Mouse (Mus musculus): ENCODE data around the gene Crim1.
"Not testable (repeated sequence)": the region's sequence is repeated elsewhere in the genome, so short reads cannot be mapped to it uniquely, and the experiment has no call there.

Crim1 gene

DNA sequence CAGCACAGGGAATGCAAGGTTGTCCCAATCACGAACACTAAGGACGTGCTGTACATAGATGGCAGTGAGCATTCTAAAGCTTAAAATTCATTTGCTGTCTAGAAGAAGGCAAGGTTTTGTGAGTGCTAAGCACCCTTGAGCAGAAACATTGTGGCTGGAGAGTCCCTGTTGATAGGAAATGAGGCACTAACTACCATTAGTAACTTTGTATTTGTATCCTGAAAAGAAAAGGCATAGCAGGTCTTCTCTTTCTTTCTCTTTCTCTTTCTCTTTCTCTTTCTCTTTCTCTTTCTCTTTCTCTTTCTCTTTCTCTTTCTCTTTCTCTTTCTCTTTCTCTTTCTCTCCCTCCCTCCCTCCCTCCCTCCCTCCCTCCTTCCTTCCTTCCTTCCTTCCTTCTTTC lies 53.5 kb downstream of the Crim1 start:
- DNase-seq: not testable (repeated sequence)

DNA sequence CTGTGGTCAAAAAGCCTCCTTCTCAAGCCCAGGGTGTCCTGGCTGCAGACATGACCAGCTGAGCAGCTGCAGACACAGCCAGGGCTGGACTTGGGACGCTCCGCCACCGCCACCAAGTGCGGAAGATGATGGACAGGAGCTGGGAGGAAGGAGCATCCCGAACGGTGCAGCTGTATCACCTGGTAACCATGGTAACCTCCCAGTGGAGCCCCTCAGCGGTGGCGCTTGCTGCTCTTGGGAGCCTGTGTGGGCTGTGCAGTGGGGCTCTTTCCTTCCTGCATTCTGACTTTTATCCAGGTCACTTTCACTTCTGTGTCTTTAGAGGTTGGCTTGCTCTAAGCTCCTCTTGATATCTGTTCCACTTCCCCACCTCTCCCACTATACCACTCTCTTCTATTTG lies 54.2 kb downstream of the Crim1 start:
- no peak for DNase-seq

DNA sequence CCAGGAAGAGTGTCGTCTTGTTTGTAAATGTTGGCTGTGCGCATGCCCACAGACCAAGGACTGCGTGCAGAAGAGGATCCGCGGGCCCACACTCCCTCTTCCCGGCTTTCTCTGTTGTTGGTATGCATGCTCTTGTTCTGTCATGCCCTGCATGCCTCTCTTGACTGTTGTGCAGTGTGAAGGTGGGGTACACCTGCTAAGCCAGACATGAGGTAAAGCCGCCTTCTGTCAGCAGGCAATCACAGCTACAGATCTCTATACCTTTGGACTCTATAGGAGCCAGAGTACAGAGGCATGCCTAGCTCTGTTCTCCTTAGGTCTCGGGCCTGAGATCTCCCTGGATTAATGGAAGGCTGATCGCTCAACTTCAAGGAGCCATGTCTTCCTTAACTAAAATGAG lies 55.7 kb downstream of the Crim1 start:
- DNase-seq: no peak

DNA sequence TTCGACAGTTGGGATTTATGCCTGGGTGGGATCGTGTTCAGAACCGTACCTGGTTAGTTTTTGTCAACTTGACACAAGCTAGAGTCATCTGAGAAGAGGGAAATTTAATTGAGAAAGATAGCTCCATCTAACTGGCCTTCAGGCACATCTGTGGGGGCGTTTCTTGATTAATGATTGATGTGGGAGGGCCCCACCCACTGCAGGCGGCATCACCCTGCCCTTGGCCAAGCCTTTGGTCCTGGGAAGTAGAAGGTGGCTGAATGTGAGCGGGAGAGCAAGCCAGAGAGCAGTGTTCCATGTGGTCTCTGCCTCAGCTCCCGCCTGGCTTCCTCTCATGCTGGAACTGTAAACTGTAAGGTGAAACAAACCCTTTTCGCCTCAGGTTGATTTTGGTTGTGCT lies 56.5 kb downstream of the Crim1 start:
- DNase-seq: no peak

DNA sequence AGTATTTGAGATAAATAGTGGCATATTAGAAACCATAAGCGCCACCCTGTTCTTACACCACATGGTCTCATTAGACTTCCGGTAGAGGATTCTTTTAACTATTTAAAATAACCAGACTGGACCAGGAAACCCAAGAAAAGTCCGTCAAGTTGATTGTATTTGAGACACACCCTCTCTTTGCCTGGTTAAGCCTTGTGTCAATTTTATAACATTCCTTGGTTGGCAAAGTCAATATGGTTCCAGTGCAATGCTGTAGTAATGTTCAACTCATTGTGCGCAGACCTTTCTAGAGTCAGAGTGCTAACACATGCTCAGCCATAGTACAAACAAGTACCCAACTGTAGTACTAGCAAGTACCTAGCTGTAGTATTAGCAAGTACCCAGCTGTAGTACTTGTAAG lies 61.6 kb downstream of the Crim1 start:
- no peak for DNase-seq

DNA sequence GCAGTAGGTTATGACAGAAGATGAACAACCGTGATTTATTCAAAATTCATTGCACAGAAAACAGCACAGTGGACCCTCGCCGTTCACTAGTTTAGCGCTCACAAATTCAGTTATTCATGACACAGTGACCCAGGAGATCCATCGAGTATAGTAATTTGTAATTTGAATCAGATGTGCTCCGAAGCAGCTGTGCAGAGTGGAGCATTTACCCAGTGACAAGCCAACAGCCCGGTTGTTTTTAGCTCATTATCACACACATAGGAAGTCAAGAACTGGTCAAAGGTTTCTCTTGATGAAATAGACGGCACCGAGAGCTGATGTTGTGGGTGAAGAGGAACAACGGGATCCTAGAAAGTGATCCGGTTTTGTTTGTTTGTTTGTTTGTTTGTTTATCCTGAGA lies 64.1 kb downstream of the Crim1 start:
- DNase-seq: no peak

DNA sequence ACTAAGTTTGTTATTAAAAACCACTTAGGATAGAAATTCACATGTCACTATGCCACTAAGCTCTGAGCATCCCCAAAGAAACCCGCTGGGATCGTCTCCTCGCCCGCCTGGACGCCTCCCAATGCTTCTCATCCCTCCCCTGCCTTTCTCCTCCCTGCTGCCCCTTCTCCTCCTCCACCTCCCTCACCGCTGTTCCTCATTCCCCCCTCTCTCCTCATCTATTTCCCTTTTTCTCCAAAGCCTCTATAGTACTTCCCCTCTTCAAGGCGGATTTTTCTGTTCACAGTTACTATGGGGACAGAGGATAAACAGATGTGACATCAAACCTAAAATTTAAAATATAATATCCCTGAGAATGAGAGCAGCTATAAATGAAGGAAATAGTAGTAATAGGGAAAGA lies 65.1 kb downstream of the Crim1 start:
- DNase-seq: no peak

DNA sequence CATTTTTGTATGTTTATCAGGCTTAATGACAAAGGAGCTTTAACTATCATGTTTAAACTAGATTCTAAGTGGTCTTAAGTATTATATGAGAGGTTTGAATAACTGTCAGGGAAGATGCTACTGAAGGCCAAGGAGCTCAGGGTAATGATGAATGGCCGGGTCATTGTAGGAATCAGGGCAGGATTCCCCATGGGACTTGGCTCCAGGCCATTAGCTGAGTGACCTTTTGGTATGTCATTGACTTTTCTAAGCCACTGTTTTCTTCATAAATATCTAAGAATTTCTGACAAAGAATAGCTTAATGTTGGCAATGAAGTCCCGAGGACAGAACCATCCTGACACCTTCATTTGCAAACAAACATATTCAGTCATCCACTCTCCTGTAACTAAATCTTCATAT lies 66.2 kb downstream of the Crim1 start:
- DNase-seq: no peak

DNA sequence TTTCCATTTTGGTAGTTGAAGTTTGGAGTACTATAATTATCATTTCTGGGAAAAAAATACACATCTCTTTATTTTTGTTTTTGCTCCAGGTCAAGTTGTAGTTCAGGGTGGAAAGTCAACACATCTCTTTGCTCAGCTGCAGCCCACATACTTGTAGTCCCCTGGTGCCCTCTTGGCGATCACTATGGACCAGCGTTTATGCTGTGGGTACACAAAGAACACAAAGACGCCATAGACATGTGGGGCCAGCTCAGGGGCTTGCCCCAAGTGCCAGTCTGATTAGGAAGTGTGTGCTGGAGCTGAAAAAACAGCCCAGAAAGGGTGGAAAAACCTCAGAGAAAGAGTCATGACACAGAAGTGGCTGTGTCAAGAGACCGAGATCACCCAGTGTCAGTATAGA lies 68.5 kb downstream of the Crim1 start:
- no peak for DNase-seq

DNA sequence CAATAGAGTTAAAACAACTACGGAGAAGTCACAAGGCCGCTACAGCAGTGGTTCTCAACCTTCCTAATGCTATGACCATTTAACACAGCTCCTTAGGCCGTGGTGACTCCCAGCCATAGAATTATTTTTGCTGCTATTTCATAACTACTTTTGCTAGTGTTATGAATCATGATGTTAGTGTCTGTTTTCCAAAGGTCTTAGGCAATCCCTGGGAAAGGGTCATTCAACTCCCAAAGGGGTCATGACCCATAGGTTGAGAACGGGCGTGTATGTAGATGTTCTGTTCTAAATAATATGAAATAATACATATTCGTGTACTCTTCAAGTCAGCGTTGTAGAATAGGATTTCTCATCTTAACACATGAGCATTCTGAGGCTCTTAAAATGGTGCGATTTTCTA lies 69.3 kb downstream of the Crim1 start:
- DNase-seq: no peak

DNA sequence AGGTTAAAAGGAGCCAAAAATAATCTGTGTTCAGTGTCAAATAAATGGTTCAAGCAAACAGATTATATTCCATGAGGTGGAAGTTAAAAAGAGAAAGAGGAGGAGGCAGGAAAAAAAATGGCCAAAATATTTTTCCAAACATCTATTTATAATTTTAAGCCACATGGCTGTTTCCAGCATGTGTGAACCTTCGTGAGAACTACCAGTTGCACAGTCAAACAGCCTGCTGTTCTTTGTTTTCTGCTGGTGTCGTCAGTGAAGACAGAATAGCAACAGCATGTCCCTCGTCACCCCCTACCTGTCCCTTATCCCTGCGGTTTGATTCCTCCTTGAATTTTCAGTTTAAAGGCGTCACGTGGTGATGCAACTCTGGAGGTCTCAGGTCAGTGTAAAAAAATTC lies 70.0 kb downstream of the Crim1 start:
- peak; percentile 62 for DNase-seq

DNA sequence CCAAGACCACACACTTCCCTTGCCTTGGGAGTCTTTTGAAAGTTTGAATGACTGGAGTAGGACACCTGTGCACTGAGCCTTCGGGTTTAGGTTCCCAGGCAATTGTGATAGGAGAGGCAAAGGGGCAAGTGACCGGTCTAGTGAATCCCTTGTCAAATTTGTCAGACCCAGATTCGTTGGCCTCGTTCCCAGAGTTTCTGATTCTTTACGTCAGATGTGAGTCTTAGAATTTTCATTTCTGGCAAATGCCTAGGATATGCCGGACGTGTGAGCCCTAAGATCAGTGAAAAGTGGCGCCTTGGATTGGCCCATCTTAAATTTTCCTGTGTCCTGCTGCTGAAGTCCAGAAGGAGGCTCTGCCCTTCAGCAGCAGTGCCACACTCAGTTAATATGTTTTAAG lies 71.7 kb downstream of the Crim1 start:
- no peak for DNase-seq

DNA sequence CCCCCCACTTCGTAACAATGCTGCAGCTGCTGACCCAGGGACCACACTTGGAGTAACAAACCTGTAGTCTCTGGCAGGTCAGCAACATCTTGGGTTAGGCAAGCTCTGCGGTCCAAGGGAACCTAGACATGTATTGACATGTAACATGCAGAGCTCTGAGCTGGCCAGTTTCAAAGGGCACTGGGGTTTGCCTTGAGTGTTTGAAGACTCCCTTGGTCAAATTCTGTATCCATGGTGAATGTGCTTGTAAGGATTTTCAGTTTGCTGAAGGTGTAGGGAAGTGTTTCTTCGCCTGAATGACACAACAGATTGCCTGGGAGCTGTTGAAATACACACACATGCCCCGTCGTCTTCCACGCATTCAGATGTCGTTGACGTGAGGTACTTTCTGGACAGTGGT lies 72.1 kb downstream of the Crim1 start:
- DNase-seq: no peak

DNA sequence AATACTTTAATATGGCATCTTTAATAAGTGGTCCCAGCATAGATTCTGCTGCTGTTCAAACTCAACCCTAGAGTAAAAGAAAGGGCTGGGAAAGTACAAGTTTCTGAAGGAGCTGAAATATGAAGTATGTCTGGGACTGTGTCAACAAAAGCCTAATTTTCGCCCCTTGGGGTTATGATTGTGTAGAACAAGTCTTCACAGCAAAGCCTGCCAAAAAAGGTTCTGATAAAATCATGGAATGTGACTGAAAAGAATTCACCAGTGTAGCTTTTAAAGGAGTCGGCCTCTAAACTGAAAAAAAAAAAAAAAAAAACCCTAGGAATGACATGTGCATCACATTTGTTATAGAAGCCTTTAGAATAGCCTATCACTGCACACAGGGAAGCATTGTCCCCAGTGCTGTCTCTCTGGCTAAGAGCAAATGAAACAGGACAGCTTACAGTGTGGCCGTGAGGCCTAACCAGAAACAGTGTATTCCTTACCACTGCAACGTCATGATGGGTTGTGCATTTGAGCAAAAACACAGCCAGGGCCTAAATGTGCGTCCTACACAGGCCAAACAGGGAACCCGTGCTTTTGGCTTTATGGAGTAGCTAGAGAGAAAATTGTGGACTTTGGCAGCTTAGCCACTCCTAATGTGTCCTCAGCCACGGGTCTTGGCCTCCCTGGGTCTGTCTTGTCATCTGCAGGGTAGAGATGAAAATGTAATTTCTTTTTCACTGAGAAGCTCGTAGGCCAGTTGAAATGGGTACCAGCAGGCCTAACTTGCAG lies 72.8 kb downstream of the Crim1 start:
- DNase-seq: no peak

DNA sequence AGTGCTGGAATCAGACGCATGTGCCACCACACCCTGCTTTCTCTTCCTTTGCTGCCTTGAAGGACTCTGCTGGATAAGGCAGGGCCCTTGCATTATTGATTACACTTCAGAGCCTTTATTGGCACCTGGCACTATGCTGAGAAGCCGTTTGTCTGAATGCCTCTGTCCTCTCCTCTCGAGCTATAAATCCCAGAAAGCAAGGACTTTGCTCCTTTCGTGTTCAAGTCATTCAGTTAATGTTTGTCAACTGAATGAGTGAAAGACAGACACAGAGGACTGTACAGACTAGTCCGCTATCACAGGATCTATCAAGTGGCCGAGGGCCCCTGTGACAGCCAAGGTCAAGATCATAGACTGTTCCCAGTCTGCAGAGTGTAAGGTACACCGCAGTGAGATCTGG lies 73.8 kb downstream of the Crim1 start:
- no peak for DNase-seq

DNA sequence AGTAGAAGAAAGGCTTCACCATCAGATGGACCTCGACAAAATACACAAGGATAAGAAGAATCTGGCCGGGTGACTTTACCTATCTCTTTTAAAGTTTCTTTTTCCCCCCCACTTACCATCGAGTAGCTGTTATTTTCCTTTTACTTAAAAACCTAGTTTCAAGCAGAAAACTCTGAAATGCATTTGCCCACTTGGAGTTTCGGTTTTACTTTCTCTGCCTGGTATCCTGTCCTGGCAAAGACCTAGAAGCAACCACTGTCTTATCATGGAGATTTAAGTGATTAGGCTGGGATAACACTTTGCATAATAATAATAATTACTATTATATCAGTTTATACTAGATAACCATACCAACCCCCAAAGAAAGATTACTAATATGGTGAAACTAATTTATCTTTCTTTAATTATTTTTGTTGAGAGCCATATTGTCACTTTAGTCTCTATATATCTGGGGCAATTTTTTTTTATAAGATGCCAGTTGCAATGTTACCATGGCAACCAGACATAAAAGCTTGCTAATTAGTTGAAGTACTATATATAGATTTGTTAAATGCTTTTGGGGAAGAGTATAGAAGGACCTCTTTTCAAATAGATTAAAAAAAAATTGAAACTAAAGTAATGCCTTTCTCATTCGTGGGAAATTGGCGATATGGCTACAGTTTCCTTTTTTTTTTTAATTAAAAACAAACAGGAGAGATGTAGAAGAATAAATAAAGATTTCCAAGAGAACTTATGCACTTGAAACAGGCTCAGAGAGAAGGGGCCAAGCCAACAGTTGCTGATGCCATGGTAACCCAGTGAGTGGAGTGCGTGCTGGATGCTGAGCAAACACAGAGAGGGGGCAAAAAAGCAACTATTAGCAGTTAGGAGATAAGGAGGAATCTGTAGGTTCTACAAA lies 74.8 kb downstream of the Crim1 start:
- DNase-seq: no peak

DNA sequence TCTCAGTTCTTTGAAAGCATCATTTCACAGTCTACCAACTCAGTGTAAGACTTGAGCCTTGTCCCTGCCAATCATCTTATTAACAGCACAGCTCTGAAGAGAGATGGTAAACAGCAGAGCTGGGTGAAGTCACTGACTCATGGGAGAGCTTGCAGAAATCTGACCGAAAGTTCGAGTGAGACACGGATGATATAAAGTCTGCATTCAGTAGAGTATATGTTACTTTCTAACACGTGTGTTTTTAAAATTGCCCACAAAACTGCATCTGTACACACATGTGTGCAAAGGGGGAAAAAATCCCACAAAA lies 75.4 kb downstream of the Crim1 start:
- DNase-seq: no peak

DNA sequence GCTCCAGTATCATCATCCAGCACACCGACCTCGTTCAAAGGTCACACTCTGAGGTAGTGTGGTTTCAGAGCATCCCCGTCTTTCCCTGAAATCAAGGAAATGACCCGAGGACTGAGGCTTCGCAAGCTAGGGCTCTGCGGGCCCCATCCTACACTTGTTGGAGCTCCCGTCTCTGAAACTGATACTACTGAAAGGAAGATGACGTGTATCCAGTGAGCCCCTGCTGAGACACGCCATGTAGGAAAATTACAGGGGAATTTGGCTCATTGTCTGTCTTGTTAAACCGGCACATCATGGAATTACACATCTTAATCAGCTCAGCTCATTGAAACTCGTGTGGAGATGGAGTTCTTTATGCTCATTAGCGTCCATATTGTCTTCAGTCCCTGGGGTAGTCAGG lies 79.1 kb downstream of the Crim1 start:
- DNase-seq: no peak

DNA sequence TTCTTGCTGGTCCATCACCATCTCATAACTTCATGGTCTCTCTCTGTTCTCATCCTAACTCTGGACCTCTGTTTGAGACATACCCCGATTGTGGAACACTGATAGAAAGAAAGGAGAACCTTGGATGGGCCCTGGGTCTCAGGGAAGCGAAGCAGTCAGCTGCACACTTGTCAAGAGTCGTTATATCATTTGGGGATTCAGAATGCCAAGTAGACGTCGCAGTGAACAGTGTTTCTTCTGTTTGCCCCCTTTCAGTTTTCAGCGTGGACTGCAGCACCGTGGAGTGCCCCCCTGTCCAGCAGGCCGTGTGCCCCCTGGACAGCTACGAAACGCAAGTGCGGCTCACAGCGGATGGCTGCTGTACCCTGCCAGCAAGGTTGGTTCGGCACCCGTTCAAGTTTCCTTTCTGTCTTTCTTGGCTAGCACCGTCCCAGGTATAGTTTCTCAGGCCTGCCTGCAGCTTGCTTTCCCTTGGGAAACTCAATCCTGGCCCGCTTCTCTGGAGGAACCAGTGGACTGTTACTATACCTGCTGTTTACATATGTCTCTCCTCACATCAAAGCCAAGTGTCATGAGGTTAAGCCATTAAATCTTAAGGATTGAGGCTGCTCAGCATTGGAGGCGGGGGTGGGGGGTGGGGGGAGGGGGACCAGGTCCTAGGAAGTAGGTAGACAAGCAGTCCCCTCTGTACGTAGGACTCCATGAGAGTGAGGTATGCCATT lies 81.1 kb downstream of the Crim1 start:
- no peak for DNase-seq

DNA sequence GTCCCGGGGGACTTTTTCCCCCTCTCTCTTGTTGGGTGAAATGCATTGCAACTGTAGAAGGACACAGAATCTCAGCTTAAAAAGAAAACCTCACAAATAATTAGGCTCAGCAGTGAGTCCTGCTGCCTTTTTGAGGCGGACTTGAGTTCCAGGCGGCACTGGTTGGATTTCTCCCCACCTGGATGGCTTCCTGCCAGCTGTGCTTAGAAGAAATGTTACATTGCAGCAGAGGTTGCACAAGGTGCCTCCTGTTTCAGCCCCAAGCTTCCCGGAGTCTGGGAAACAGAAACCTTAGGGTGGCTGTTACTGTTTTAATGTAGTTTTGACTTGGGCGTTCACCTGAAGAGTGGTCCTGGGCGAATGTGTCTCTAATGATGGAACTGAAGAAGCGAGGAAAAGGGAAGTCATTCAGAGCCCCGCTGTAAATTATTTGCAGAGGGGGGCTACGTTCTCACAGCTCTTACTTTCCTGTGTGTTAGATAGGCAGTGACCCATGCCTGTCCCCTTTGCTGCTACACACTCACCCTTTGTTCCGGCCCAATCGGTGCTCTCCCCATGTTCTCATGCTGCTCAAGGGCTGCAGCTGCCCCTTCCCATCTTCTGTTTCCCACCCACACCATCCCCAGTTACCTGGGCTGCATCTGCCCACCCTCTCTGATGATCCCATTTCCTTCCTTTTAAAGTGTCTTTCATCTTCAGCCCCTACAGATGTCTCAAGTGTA lies 83.4 kb downstream of the Crim1 start:
- no peak for DNase-seq

DNA sequence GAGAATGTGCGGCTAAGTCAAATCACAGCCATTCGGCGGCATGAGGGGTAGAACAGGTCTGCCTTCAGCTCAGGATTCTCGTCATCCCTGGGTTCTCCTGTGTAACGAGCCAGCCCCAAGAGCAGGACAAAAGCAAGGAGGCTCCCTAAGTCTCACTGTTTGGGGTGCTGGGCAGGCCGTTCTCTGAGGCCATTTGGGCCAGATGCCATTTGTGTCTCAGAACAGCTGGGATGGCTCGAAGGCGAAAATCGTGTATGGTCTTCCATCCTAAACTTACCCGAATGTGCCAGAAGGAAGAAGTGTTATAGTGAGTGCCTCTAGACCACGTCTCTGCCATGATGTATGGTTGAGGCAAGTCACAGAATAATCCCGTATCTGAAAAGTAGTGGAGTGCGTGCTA lies 86.0 kb downstream of the Crim1 start:
- no peak for DNase-seq

DNA sequence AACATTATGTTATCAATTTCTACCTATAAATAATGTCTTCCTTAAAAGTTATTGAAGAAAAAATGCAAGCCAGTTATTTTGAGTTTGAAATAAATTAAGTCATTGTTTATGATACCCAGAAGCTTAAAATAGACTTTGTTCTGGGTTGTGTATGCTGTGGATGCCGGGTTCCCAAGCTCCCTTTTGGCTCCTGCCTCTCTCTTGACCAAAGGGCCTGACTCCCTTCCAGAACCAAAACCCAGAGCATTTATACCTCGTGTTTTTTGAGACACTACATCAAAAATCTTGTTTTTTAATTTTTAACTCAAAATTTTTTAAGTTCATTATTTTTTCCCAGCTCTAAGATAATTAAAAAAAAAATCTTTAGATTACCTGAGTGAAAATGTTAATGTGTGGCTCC lies 87.3 kb downstream of the Crim1 start:
- DNase-seq: no peak

DNA sequence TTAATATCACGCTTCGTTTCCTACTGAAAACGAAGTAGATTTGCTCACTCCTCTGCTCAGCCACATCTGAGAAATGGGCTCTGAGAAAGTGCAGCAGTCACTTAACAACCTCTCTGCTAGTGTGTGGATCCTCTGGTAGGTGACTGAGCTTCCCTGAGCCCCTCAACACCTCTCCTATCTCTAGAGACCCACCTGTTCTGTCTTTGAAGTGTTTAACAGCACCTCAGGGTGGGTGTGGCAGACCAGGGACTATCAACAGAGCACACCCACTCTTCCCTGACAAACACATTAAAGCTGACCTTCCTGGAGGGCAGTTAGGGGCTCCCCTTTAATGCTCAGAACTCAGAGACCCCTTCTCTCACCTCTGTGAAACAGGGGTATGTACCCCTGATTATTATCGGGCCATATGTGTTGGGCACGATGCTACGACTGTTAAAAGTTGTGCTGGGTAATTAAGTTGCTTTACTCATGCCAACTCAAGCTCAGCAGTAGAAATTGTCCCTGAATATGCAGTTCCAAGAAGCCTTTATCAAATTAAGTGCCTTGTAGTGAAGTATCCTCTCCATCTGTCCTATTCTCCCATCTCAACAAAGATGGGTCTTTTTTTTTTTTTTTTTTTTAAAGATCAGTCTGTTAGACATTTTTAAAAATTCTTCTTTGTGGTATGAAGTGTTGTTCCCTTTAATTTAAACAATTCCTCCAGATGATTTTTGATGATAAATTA lies 90.3 kb downstream of the Crim1 start:
- DNase-seq: no peak

All from layer of hippocampus, adult 9-11 months (tissue).